Mouse (Mus musculus) E14TG2a.4 (cell line): Measurements from ENCODE around the gene Grik3.

Experiments
- CTCF ChIP-seq: conservative IDR thresholded peaks from 2 replicates; pipeline ENCODE4 v1.5.1; 2014; ENCODE audit warnings: low read length
- NANOG ChIP-seq: IDR thresholded peaks from 2 replicates; pipeline ENCODE4 v1.6.1; 2014; ENCODE audit warnings: borderline replicate concordance, low read length, mixed read lengths

GRCm38 (mm10) chr4:125651676-125652246, 161.3 kb downstream of the Grik3 start:
- TF ChIP-seq CTCF: no peak
- no peak for TF ChIP-seq NANOG
